Mouse (Mus musculus) cortical plate, adult 2 months (tissue): ENCODE results near the gene Cux2.

Experiments used
- CTCF ChIP-seq: fragments of 200-500 bp; IDR thresholded peaks from 2 replicates; pipeline ENCODE4 v1.5.1; 2011; ENCODE audit warnings: mild to moderate bottlenecking, control low read depth, low read length; ENCODE audit not compliant: insufficient read depth; ENCODE audit errors: extremely low read depth
- POLR2A ChIP-seq: fragments of 200-500 bp; IDR thresholded peaks from 2 replicates; pipeline ENCODE4 v1.6.1; 2011; ENCODE audit warnings: mild to moderate bottlenecking, low read length, control low read depth; ENCODE audit not compliant: insufficient read depth; ENCODE audit errors: extremely low read depth

DNA sequence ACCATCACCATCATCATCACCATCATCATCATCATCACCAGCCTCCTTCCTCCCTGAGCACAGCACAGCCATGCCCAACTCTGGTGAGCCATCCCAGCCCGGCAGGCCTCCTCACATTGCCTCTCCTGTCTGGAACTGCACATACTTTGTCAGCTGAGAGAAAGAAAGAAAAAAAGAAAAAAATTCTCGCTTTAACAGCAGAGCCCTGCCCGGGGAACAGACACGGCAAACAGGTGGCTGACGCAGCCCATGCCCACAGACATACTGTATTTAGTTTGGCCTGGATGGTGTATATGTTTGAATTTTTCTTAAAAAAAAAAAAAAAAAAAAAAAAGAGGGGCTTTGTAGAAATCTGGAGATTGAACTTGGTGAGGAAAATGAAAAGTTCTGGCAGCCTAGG is 82.4 kb downstream of the Cux2 start:
- TF ChIP-seq CTCF (no peak), POLR2A (no peak)
